Mouse (Mus musculus) CH12.LX (cell line): ENCODE data around the gene Lcn10.

ENCODE experiments used
- CHD1 ChIP-seq: IDR thresholded peaks from 2 replicates; pipeline ENCODE4 v1.6.1; 2012; ENCODE audit warnings: low read depth, low read length, improper control_type of control experiment, inconsistent platforms
- CTCF ChIP-seq, 2 experiments: IDR thresholded peaks in 1 of 2; conservative IDR thresholded peaks in 1 of 2; 2 replicates each; pipeline ENCODE4 v1.5.1; 2011 to 2012; ENCODE audit warnings: low read depth in 2 of 2, low read length in 2 of 2, improper control_type of control experiment in 1 of 2, inconsistent platforms in 1 of 2, mild to moderate bottlenecking in 1 of 2, moderate library complexity in 1 of 2
- EP300 ChIP-seq: IDR thresholded peaks from 2 replicates; pipeline ENCODE4 v1.6.1; 2011; ENCODE audit warnings: low read length, improper control_type of control experiment
- GABPA ChIP-seq: IDR thresholded peaks from 2 replicates; pipeline ENCODE4 v1.6.1; 2012; ENCODE audit warnings: low read depth, low read length, improper control_type of control experiment, inconsistent platforms; ENCODE audit not compliant: insufficient replicate concordance
- IRF4 ChIP-seq: IDR thresholded peaks from 2 replicates; pipeline ENCODE4 v1.6.1; 2014; ENCODE audit warnings: low read depth, mild to moderate bottlenecking, inconsistent platforms, low read length, improper control_type of control experiment
- KAT2A ChIP-seq: IDR thresholded peaks from 2 replicates; pipeline ENCODE4 v1.6.1; 2012; ENCODE audit warnings: low read length, improper control_type of control experiment, inconsistent platforms; ENCODE audit not compliant: insufficient replicate concordance
- MAFK ChIP-seq: IDR thresholded peaks from 2 replicates; pipeline ENCODE4 v1.6.1; 2011; ENCODE audit warnings: low read length, improper control_type of control experiment; ENCODE audit not compliant: insufficient replicate concordance
- MAX ChIP-seq: IDR thresholded peaks from 2 replicates; pipeline ENCODE4 v1.6.1; 2011; ENCODE audit warnings: low read length, improper control_type of control experiment
- NRF1 ChIP-seq: IDR thresholded peaks from 2 replicates; pipeline ENCODE4 v1.6.1; 2014; ENCODE audit warnings: low read depth, mild to moderate bottlenecking, inconsistent platforms, low read length, improper control_type of control experiment, moderate library complexity
- POLR2A ChIP-seq: IDR thresholded peaks from 2 replicates; pipeline ENCODE4 v1.6.1; 2011; ENCODE audit warnings: low read depth, mild to moderate bottlenecking, improper control_type of control experiment, low read length
- UBTF ChIP-seq: IDR thresholded peaks from 2 replicates; pipeline ENCODE4 v1.6.1; 2012; ENCODE audit warnings: low read depth, mild to moderate bottlenecking, inconsistent platforms, low read length, improper control_type of control experiment, moderate library complexity
- USF1 ChIP-seq: IDR thresholded peaks from 2 replicates; pipeline ENCODE4 v1.6.1; 2014; ENCODE audit warnings: low read depth, mild to moderate bottlenecking, inconsistent platforms, low read length, improper control_type of control experiment
- USF2 ChIP-seq: conservative IDR thresholded peaks from 2 replicates; pipeline ENCODE4 v1.6.1; 2011; ENCODE audit warnings: low read depth, low read length, improper control_type of control experiment
- ZNF384 ChIP-seq: IDR thresholded peaks from 2 replicates; pipeline ENCODE4 v1.6.1; 2012; ENCODE audit warnings: low read depth, low read length, improper control_type of control experiment, inconsistent platforms

GRCm38 (mm10) chr2:25679559-25679958 lies 3.0 kb upstream of the Lcn10 start:
- TF ChIP-seq ZNF384 (no peak), CTCF (conservative IDR thresholded peaks at IDR 0.05 in 1 of 2, IDR thresholded peaks at IDR 0.05 in 1 of 2; ENCODE audit: low read depth in 2 of 2, low read length in 2 of 2) (no peak), POLR2A (no peak), GABPA (no peak), EP300 (no peak), USF1 (no peak), KAT2A (no peak), IRF4 (no peak), MAFK (no peak), MAX (no peak), USF2 (no peak), CHD1 (no peak), NRF1 (no peak), UBTF (no peak)
